ENCODE assay signal across 1 mouse cellular context in the genomic region with DNA sequence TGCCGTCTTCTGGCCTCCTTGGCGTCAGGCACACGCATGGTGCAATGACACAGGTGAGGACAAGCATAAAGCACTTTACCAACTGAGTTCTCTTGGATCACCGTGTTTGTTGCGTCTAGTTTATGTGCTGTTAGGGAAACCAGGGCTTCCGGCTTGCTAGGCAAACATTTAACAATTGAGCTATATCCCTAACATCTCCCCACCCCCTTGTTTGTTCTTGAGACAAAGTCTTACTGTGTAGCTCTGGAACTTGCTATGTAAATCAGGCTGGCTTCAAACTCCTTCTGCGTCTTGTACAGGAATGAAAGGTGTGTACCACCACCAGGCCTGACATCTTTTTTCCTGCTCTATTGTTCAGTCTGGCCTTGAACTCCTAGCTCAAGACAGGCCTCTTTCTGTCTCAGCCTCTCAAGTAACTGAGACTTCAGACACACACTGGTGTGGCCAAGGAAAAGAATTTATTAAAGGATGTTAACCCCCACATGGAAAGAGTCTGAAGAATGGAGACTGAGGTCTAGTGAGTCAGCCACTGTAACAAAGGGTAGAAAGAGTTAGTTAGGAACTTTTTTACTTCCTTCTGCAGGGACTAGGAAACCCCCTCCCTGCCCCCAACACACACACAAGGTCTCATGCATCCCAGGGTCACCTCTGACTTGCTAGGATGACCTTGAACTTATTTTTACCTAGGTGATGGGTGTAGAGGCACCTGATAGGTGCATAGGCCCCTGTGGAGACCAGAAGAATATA.
TF ChIP-seq lines count a peak whose summit lies in the region.

No protein-coding gene starts in this region.

TF ChIP-seq in myocyte, 11 proteins besides CTCF, POLR2A, EP300 and RAD21 (continued from another document):
- TF ChIP-seq SRF (IDR thresholded peaks at IDR 0.05; ENCODE audit: control insufficient read depth, insufficient read length, low read depth): no peak
TF ChIP-seq in myocyte: peak in this region for 0.
